Mouse (Mus musculus): ENCODE results near the gene Nxf1. TPM values are rescaled to one million over a fixed set of nuclear protein-coding genes. Genes with fewer than 3 reads are reported as not detected.
A peak's percentile ranks its signal among the peaks of the same experiment; 100 is the strongest.

Nxf1 gene
- polyA plus RNA-seq, 1 experiment from 2014 or later = 114 TPM

GRCm38 (mm10) chr19:8741243-8741869 is 15.5 kb upstream of the Nxf1 start, which contains the start of gene Stx5a:
Stx5a (plus strand) TSS chr19:8741413.
- Histone ChIP-seq H3K4me1 (replicated peaks; ENCODE audit: insufficient read depth, low read length) (peaks cover 12% of the 10 kb centered on the region; the same call in 1 of the 2 replicates), H3K9ac (ENCODE audit: low read depth, low read length) (peak within 1 kb of the TSS; percentile 81), H3K4me2 (ENCODE audit: low read length) (peak within 1 kb of the TSS; percentile 98), H3K27ac (peak within 1 kb of the TSS; percentile 97), H3K4me3 (replicated peaks; ENCODE audit: low read depth, low read length) (peak within 1 kb of the TSS; percentile 68), H3K27me3 (ENCODE audit: insufficient read depth, low read length) (no peaks in the 10 kb centered on the region), H3K9me3 (replicated peaks; ENCODE audit: low read length) (no peaks in the 10 kb centered on the region), H3K36me3 (ENCODE audit: insufficient read depth, low read length) (peaks cover 31% of the 10 kb centered on the region)
- ATAC-seq (replicated peaks; ENCODE audit: low FRiP score, low read depth) = peak; percentile 96
- DNase-seq (ENCODE audit: low spot score) = peak; percentile 99
- TF ChIP-seq CTCF (IDR thresholded peaks at IDR 0.05; ENCODE audit: low read depth) = no peak
- under 1% methylated on average over 36 of the region's 36 CpGs for WGBS

GRCm38 (mm10) chr19:8742176-8742575 is 14.7 kb upstream of the Nxf1 start:
- peaks cover 12% of the 10 kb centered on the region; the same call in 1 of the 2 replicates for H3K4me1 ChIP-seq (replicated peaks; ENCODE audit: insufficient read depth, low read length)
- no peak for ATAC-seq (replicated peaks; ENCODE audit: low FRiP score, low read depth)
- 12% methylated on average over 14 of the region's 14 CpGs for WGBS

GRCm38 (mm10) chr19:8745382-8745781 is 11.5 kb upstream of the Nxf1 start:
- H3K27ac ChIP-seq = no peak overlapping the region
- DNase-seq (ENCODE audit: low spot score) (no peak), ATAC-seq (replicated peaks; ENCODE audit: low FRiP score, low read depth) (no peak)
- no peak overlapping the region for H3K4me3 ChIP-seq (replicated peaks; ENCODE audit: low read depth, low read length)
- 90% methylated on average over 1 of the region's 1 CpGs for WGBS
- no peak overlapping the region for H3K4me2 ChIP-seq (ENCODE audit: low read length)
- H3K4me1 ChIP-seq (replicated peaks; ENCODE audit: insufficient read depth, low read length) = peaks cover 11% of the 10 kb centered on the region; the same call in 1 of the 2 replicates
- peaks cover 42% of the 10 kb centered on the region for H3K36me3 ChIP-seq (ENCODE audit: insufficient read depth, low read length)
- H3K9ac ChIP-seq (ENCODE audit: low read depth, low read length) = no peak overlapping the region
- no peaks in the 10 kb centered on the region for H3K27me3 ChIP-seq (ENCODE audit: insufficient read depth, low read length)
- TF ChIP-seq CTCF (IDR thresholded peaks at IDR 0.05; ENCODE audit: low read depth) = no peak
- no peaks in the 10 kb centered on the region for H3K9me3 ChIP-seq (replicated peaks; ENCODE audit: low read length)

More at GRCm38 (mm10) chr19:8742176-8742575, 14.7 kb upstream of the Nxf1 start:
- no peaks in the 10 kb centered on the region for H3K9me3 ChIP-seq (replicated peaks; ENCODE audit: low read length)
- H3K27me3 ChIP-seq (ENCODE audit: insufficient read depth, low read length) = no peaks in the 10 kb centered on the region
- H3K36me3 ChIP-seq (ENCODE audit: insufficient read depth, low read length) = peaks cover 33% of the 10 kb centered on the region
- H3K27ac ChIP-seq = peak overlapping the region; percentile 97
- no peak for DNase-seq (ENCODE audit: low spot score)
- TF ChIP-seq CTCF (IDR thresholded peaks at IDR 0.05; ENCODE audit: low read depth) = no peak
- peak overlapping the region; percentile 81 for H3K9ac ChIP-seq (ENCODE audit: low read depth, low read length)
- H3K4me2 ChIP-seq (ENCODE audit: low read length) = peak overlapping the region; percentile 98
- peak overlapping the region; percentile 68 for H3K4me3 ChIP-seq (replicated peaks; ENCODE audit: low read depth, low read length)

GRCm38 (mm10) chr19:8747368-8747767 is 9.5 kb upstream of the Nxf1 start:
- Histone ChIP-seq H3K9me3 (replicated peaks; ENCODE audit: low read length) (no peaks in the 10 kb centered on the region), H3K4me3 (replicated peaks; ENCODE audit: low read depth, low read length) (no peak overlapping the region), H3K27me3 (ENCODE audit: insufficient read depth, low read length) (no peaks in the 10 kb centered on the region), H3K9ac (ENCODE audit: low read depth, low read length) (no peak overlapping the region), H3K27ac (no peak overlapping the region), H3K36me3 (ENCODE audit: insufficient read depth, low read length) (peaks cover 54% of the 10 kb centered on the region), H3K4me2 (ENCODE audit: low read length) (no peak overlapping the region), H3K4me1 (replicated peaks; ENCODE audit: insufficient read depth, low read length) (0 out of 2 replicates have a peak, but pooled peaks cover 5% of the 10 kb centered on the region)
- DNase-seq (ENCODE audit: low spot score) (peak; percentile 51), ATAC-seq (replicated peaks; ENCODE audit: low FRiP score, low read depth) (no peak)
- TF ChIP-seq CTCF (IDR thresholded peaks at IDR 0.05; ENCODE audit: low read depth) = peak; percentile 63
- WGBS = 75% methylated on average over 2 of the region's 2 CpGs

- Histone ChIP-seq H3K4me2 (ENCODE audit: low read length) (no peak overlapping the region), H3K36me3 (ENCODE audit: insufficient read depth, low read length) (peaks cover 17% of the 10 kb centered on the region), H3K27me3 (ENCODE audit: insufficient read depth, low read length) (no peaks in the 10 kb centered on the region), H3K4me1 (replicated peaks; ENCODE audit: insufficient read depth, low read length) (peaks cover 5% of the 10 kb centered on the region), H3K4me3 (replicated peaks; ENCODE audit: low read depth, low read length) (no peak overlapping the region), H3K9ac (ENCODE audit: low read depth, low read length) (no peak overlapping the region), H3K27ac (no peak overlapping the region), H3K9me3 (replicated peaks; ENCODE audit: low read length) (no peaks in the 10 kb centered on the region)
- WGBS = 62% methylated on average over 3 of the region's 3 CpGs
- no peak for TF ChIP-seq CTCF (IDR thresholded peaks at IDR 0.05; ENCODE audit: low read depth)
- DNase-seq (ENCODE audit: low spot score) (no peak), ATAC-seq (replicated peaks; ENCODE audit: low FRiP score, low read depth) (no peak)
Measured at GRCm38 (mm10) chr19:8755652-8756051, 1.2 kb upstream of the Nxf1 start.

GRCm38 (mm10) chr19:8757471-8757998 is 662 bp downstream of the Nxf1 start:
- peaks cover 5% of the 10 kb centered on the region for H3K4me1 ChIP-seq (replicated peaks; ENCODE audit: insufficient read depth, low read length)
- no peak for DNase-seq (ENCODE audit: low spot score)
- TF ChIP-seq CTCF (IDR thresholded peaks at IDR 0.05; ENCODE audit: low read depth) = no peak
- ATAC-seq (replicated peaks; ENCODE audit: low FRiP score, low read depth) = no peak; the same call in 1 of the 2 replicates
- H3K27ac ChIP-seq = peak overlapping the region; percentile 91
- peak overlapping the region; percentile 98 for H3K4me3 ChIP-seq (replicated peaks; ENCODE audit: low read depth, low read length)
- H3K9me3 ChIP-seq (replicated peaks; ENCODE audit: low read length) = no peaks in the 10 kb centered on the region
- H3K9ac ChIP-seq (ENCODE audit: low read depth, low read length) = peak overlapping the region; percentile 98
- no peaks in the 10 kb centered on the region for H3K27me3 ChIP-seq (ENCODE audit: insufficient read depth, low read length)
- 2% methylated on average over 14 of the region's 14 CpGs for WGBS
- H3K4me2 ChIP-seq (ENCODE audit: low read length) = peak overlapping the region; percentile 58
- H3K36me3 ChIP-seq (ENCODE audit: insufficient read depth, low read length) = peaks cover 11% of the 10 kb centered on the region; the same call in 1 of the 2 replicates

Measured in kidney, postnatal 0 days (tissue).